Mouse (Mus musculus) lung, embryonic 14.5 days (tissue): ENCODE measurements around the gene Chst11. TPM values are rescaled to one million over a fixed set of nuclear protein-coding genes. Genes with fewer than 3 reads are reported as not detected.

ENCODE experiments used
- ATAC-seq: fragments of 200-750 bp; cut with Nextera tagmentation; 2 replicates; pipeline ENCODE4 v1.8.0; 2017; ENCODE audit warnings: mild to moderate bottlenecking, moderate TSS enrichment, moderate library complexity; ENCODE audit not compliant: insufficient read depth
- DNase-seq: peaks from one replicate; pipeline ENCODE4 v3.0.0-alpha.2; 2015
- H3K27ac ChIP-seq: fragments of 300-500 bp; sonication (generic); 2 replicates; pipeline ENCODE4 v1.5.1; 2014; ENCODE audit warnings: low read depth, mild to moderate bottlenecking, moderate library complexity
- H3K27me3 ChIP-seq: fragments of 300-500 bp; sonication (generic); 2 replicates; pipeline ENCODE4 v1.6.1; 2014; ENCODE audit warnings: low read length, control low read depth; ENCODE audit not compliant: insufficient read depth
- H3K36me3 ChIP-seq: fragments of 300-500 bp; sonication (generic); 2 replicates; pipeline ENCODE4 v1.6.1; 2014; ENCODE audit warnings: control low read depth; ENCODE audit not compliant: insufficient read depth
- H3K4me1 ChIP-seq: fragments of 300-500 bp; sonication (generic); 2 replicates; pipeline ENCODE4 v1.6.1; 2014; ENCODE audit warnings: antibody characterized with exemption, control low read depth; ENCODE audit not compliant: insufficient read depth
- H3K4me2 ChIP-seq: fragments of 300-500 bp; sonication (generic); 2 replicates; pipeline ENCODE4 v1.6.1; 2014; ENCODE audit warnings: mild to moderate bottlenecking
- H3K4me3 ChIP-seq: fragments of 300-500 bp; sonication (generic); 2 replicates; pipeline ENCODE4 v1.5.1; 2014; ENCODE audit warnings: low read depth, low read length
- H3K9ac ChIP-seq: fragments of 300-500 bp; sonication (generic); 2 replicates; pipeline ENCODE4 v1.6.1; 2014
- H3K9me3 ChIP-seq: fragments of 300-500 bp; sonication (generic); 2 replicates; pipeline ENCODE4 v1.6.1; 2016; ENCODE audit warnings: low read depth, low read length, control low read depth
- CTCF ChIP-seq: IDR thresholded peaks from 2 replicates; pipeline ENCODE4 v1.5.1; 2016; ENCODE audit warnings: antibody characterized with exemption, low read depth
- whole genome bisulfite sequencing: fragments of 180-500 bp; shearing (Covaris S2); extraction: QIAGEN DNeasy Blood & Tissue Kit; methylation state at CpG from one replicate; pipeline ENCODE4 v1.1.7; 2014; 5-methylcytosine and 5-hydroxymethylcytosine counted together
- polyA plus RNA-seq: library from polyadenylated mRNA; unstranded; fragments of >200 nt; fragmentation: Nextera tagmentation; extraction: Ambion mirVana; gene quantifications from 2 replicates; pipeline ENCODE4 v1.2.1, GENCODE M21; 2014

Gene Chst11
- polyA plus RNA-seq, 1 experiment from 2014 or later, result 2.6 TPM

DNA sequence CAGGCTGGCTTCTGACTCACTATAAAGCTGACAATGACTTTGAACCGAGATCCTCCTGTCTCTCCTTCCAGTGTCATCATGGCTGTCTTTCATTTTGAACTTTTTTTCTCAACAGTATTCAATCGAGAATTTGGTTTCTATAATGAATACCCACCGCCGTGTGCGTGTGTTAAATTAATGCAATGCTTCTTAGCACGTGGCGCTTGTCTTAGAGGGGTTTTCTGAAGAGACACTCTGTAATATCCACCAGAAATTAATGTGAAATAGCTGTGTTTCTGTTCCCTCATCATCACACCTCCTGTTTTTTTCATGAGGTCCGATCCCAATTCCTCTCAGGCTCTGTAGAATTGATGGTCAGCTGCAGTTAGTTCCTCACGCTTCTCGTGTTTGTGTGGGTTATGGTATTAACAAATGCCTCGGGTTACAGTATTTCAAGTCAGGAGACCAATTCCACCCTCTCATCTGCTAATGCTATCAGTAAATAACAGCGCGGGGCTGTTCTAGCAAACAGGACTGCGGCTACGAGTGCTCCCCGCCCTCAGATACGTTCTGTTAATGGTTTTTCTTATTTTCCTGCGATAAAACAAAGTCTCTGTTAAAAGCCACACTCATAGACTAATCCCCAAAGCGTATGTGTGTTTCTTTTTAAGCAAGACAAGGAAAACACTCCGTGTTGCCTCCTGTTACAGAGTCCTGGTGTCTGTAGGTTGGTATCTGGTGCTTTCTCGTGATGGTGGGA lies 32.6 kb downstream of the Chst11 start:
- 0 out of 2 replicates have a peak, but pooled peaks cover 4% of the 10 kb centered on the region for H3K4me1 ChIP-seq
- no peak overlapping the region for H3K4me3 ChIP-seq
- no peak overlapping the region for H3K27ac ChIP-seq
- ATAC-seq (no peak), DNase-seq (no peak)
- no peak for TF ChIP-seq CTCF
- no peaks in the 10 kb centered on the region for H3K27me3 ChIP-seq
- no peaks in the 10 kb centered on the region for H3K36me3 ChIP-seq
- no peak overlapping the region for H3K4me2 ChIP-seq
- no peak overlapping the region for H3K9ac ChIP-seq
- 54% methylated on average over 21 of the region's 21 CpGs for WGBS
- no peaks in the 10 kb centered on the region for H3K9me3 ChIP-seq

DNA sequence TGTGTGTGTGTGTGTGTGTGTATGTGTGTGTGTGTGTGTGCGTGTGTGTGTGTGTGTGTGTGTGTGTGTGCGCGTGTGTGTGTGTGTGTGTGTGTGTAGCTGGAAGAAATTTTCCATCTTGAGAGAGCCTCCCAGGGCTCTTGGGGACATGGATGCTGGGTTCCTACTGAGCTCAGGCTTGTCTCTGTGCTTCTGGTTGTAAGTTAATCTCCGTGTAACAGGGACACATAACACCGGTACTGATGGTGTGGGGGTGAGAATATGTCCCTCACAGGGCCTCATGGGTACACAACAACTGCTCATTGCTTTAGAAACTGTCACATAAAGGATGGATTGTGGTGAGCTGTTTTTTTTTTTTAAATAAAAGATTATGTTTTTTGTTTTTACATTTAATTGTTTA lies 33.2 kb downstream of the Chst11 start:
- 53% methylated on average over 5 of the region's 5 CpGs for WGBS
- Histone ChIP-seq H3K9me3 (no peaks in the 10 kb centered on the region), H3K36me3 (no peaks in the 10 kb centered on the region), H3K4me2 (no peak overlapping the region), H3K4me1 (0 out of 2 replicates have a peak, but pooled peaks cover 4% of the 10 kb centered on the region), H3K4me3 (no peak overlapping the region), H3K27me3 (no peaks in the 10 kb centered on the region), H3K27ac (no peak overlapping the region), H3K9ac (no peak overlapping the region)
- no peak for DNase-seq
- TF ChIP-seq CTCF, result no peak
- ATAC-seq, result no peak

- Histone ChIP-seq H3K9me3 (no peaks in the 10 kb centered on the region), H3K4me2 (no peak overlapping the region), H3K4me1 (0 out of 2 replicates have a peak, but pooled peaks cover 4% of the 10 kb centered on the region), H3K36me3 (no peaks in the 10 kb centered on the region), H3K27ac (no peak overlapping the region), H3K27me3 (no peaks in the 10 kb centered on the region), H3K9ac (no peak overlapping the region), H3K4me3 (no peak overlapping the region)
- DNase-seq (no peak), ATAC-seq (peak; percentile 69; the same call in 1 of the 2 replicates)
- no peak for TF ChIP-seq CTCF
- WGBS, result 52% methylated on average over 19 of the region's 19 CpGs
Observed at GRCm38 (mm10) chr10:83019497-83020270, 34.4 kb downstream of the Chst11 start.

GRCm38 (mm10) chr10:83022616-83023015 lies 37.3 kb downstream of the Chst11 start:
- no peaks in the 10 kb centered on the region for H3K36me3 ChIP-seq
- DNase-seq (no peak), ATAC-seq (no peak)
- TF ChIP-seq CTCF, result no peak
- no peak overlapping the region for H3K4me2 ChIP-seq
- no peaks in the 10 kb centered on the region for H3K27me3 ChIP-seq
- H3K4me3 ChIP-seq, result no peak overlapping the region
- H3K27ac ChIP-seq, result no peak overlapping the region
- no peaks in the 10 kb centered on the region for H3K9me3 ChIP-seq
- no peak overlapping the region for H3K9ac ChIP-seq
- WGBS, result 92% methylated on average over 1 of the region's 1 CpGs
- 0 out of 2 replicates have a peak, but pooled peaks cover 4% of the 10 kb centered on the region for H3K4me1 ChIP-seq

GRCm38 (mm10) chr10:83026174-83026573 lies 40.9 kb downstream of the Chst11 start:
- Histone ChIP-seq H3K4me2 (no peak overlapping the region), H3K27me3 (no peaks in the 10 kb centered on the region), H3K9ac (no peak overlapping the region), H3K36me3 (no peaks in the 10 kb centered on the region), H3K9me3 (no peaks in the 10 kb centered on the region), H3K27ac (no peak overlapping the region), H3K4me1 (peaks cover 4% of the 10 kb centered on the region; the same call in 1 of the 2 replicates), H3K4me3 (no peak overlapping the region)
- no peak for TF ChIP-seq CTCF
- ATAC-seq (no peak), DNase-seq (no peak)
- 87% methylated on average over 5 of the region's 5 CpGs for WGBS

DNA sequence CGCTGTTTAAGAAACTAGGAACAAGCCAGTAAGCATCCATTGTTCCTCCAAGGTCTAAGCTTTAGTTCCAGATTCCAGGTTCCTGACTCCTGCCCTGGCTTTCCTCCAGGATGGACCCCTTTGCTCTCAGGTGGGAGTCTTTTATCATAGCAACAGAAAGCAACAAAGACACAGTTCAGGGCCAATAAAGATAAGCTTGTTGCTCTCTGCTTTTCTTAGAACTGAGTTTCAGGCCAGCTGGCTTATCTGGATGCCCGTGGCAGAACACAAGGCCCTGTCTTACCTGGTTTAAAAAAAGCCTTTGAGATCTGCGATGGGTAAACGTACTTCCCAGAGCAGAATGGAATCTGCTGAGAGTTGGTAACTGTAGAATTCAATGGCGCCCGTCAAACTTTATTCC lies 42.4 kb downstream of the Chst11 start:
- TF ChIP-seq CTCF, result no peak
- Histone ChIP-seq H3K4me3 (no peak overlapping the region), H3K9me3 (no peaks in the 10 kb centered on the region), H3K4me1 (peaks cover 6% of the 10 kb centered on the region; the same call in 1 of the 2 replicates), H3K36me3 (no peaks in the 10 kb centered on the region), H3K27me3 (no peaks in the 10 kb centered on the region), H3K9ac (no peak overlapping the region), H3K27ac (no peak overlapping the region), H3K4me2 (no peak overlapping the region)
- WGBS, result 69% methylated on average over 6 of the region's 6 CpGs
- ATAC-seq, result no peak
- no peak for DNase-seq

DNA sequence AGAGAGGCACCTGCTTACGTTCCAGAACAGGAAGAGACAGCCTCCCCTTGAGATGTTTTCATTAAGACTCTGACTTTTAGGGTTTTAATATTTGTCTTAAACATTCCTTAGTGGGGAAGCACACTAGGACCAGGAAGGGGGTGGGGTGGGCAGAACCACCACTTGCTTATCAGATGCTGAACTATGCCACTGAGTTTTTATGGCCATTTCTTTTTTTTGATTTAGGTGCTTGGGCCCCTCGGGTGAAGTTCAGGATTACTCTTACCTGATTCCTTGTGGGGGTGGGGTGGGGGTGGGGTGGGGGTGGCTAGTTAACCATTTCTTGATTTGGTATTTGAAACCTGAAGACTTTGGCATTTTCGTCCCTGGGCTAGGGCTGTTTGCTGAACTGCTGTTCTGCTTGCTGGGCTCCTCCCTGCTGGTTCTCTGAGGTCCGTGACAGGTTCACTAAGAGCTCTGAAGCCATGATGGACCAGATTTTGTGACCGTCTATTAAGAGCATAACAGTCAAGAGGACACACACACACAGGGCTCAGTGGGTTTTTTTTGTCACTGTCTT lies 44.9 kb downstream of the Chst11 start:
- H3K36me3 ChIP-seq, result no peaks in the 10 kb centered on the region
- no peaks in the 10 kb centered on the region for H3K9me3 ChIP-seq
- no peaks in the 10 kb centered on the region for H3K27me3 ChIP-seq
- no peak for DNase-seq
- no peak for TF ChIP-seq CTCF
- H3K9ac ChIP-seq, result no peak overlapping the region
- H3K4me3 ChIP-seq, result no peak overlapping the region
- peaks cover 6% of the 10 kb centered on the region; the same call in 1 of the 2 replicates for H3K4me1 ChIP-seq
- no peak for ATAC-seq
- no peak overlapping the region for H3K4me2 ChIP-seq
- no peak overlapping the region for H3K27ac ChIP-seq
- 52% methylated on average over 5 of the region's 5 CpGs for WGBS
